Mouse (Mus musculus): ENCODE results near the gene Crot. TPM values are rescaled to one million over a fixed set of nuclear protein-coding genes. Genes with fewer than 3 reads are reported as not detected.
A peak's percentile ranks its signal among the peaks of the same experiment; 100 is the strongest.
"Not testable (repeated sequence)": the region's sequence is repeated elsewhere in the genome, so short reads cannot be mapped to it uniquely, and the experiment has no call there.

The Crot gene
- total RNA-seq, 2 experiments from 2014 or later: 23.8 to 24.0 TPM

GRCm38 (mm10) chr5:9032641-9033040, 35.5 kb upstream of the Crot start:
- Histone ChIP-seq H3K27ac (no peak overlapping the region), H3K4me3 (no peak overlapping the region)
- intact Hi-C loops (cut with DNase I): no loop called here
- TF ChIP-seq CTCF (IDR thresholded peaks at IDR 0.05): no peak
- no peak for DNase-seq (ENCODE audit: extremely low spot score in 1 of 2, low spot score in 2 of 2)

- no peak overlapping the region for H3K27ac ChIP-seq
- no peak for TF ChIP-seq CTCF (IDR thresholded peaks at IDR 0.05)
- H3K4me3 ChIP-seq: no peak overlapping the region
- no peak for DNase-seq (ENCODE audit: extremely low spot score in 1 of 2, low spot score in 2 of 2)
- intact Hi-C loops (cut with DNase I): no loop called here
These were observed 35.0 kb upstream of the Crot start for GRCm38 (mm10) chr5:9032101-9032590.

GRCm38 (mm10) chr5:9028266-9028841, 31.2 kb upstream of the Crot start:
- no peak for DNase-seq (ENCODE audit: extremely low spot score in 1 of 2, low spot score in 2 of 2)
- Histone ChIP-seq H3K4me3 (no peak overlapping the region), H3K27ac (no peak overlapping the region)
- intact Hi-C loops (cut with DNase I): no loop called here
- no peak for TF ChIP-seq CTCF (IDR thresholded peaks at IDR 0.05)

GRCm38 (mm10) chr5:9015352-9015751, 18.2 kb upstream of the Crot start:
- no peak for TF ChIP-seq CTCF (IDR thresholded peaks at IDR 0.05)
- intact Hi-C loops (cut with DNase I): no loop called here
- peak in 1 of 2 experiments; percentile 11 for DNase-seq (ENCODE audit: extremely low spot score in 1 of 2, low spot score in 2 of 2)
- no peak overlapping the region for H3K27ac ChIP-seq
- H3K4me3 ChIP-seq: no peak overlapping the region

GRCm38 (mm10) chr5:9014774-9015173, 17.6 kb upstream of the Crot start:
- DNase-seq (ENCODE audit: extremely low spot score in 1 of 2, low spot score in 2 of 2): no peak
- Histone ChIP-seq H3K4me3 (no peak overlapping the region), H3K27ac (no peak overlapping the region)
- intact Hi-C loops (cut with DNase I): no loop called here
- TF ChIP-seq CTCF (IDR thresholded peaks at IDR 0.05): no peak

- DNase-seq (ENCODE audit: extremely low spot score in 1 of 2, low spot score in 2 of 2): no peak
- no peak overlapping the region for H3K27ac ChIP-seq
- H3K4me3 ChIP-seq: no peak overlapping the region
- intact Hi-C loops (cut with DNase I): no loop called here
- no peak for TF ChIP-seq CTCF (IDR thresholded peaks at IDR 0.05)
These were observed 14.2 kb upstream of the Crot start for GRCm38 (mm10) chr5:9011374-9011773.

- intact Hi-C loops (cut with DNase I): no loop called here
- DNase-seq (ENCODE audit: extremely low spot score in 1 of 2, low spot score in 2 of 2): no peak
- H3K27ac ChIP-seq: no peak overlapping the region
- H3K4me3 ChIP-seq: no peak overlapping the region
- TF ChIP-seq CTCF (IDR thresholded peaks at IDR 0.05): no peak
These were observed 13.0 kb upstream of the Crot start for GRCm38 (mm10) chr5:9010166-9010565.

GRCm38 (mm10) chr5:9006585-9006984, 9.5 kb upstream of the Crot start:
- H3K27ac ChIP-seq; intact Hi-C loops (cut with DNase I); DNase-seq (ENCODE audit: extremely low spot score in 1 of 2, low spot score in 2 of 2); H3K4me3 ChIP-seq: not testable (repeated sequence)

GRCm38 (mm10) chr5:9000006-9000405, 2.9 kb upstream of the Crot start:
- H3K27ac ChIP-seq; intact Hi-C loops (cut with DNase I); DNase-seq (ENCODE audit: extremely low spot score in 1 of 2, low spot score in 2 of 2); H3K4me3 ChIP-seq: not testable (repeated sequence)

GRCm38 (mm10) chr5:8999108-8999507, 2.0 kb upstream of the Crot start:
- DNase-seq (ENCODE audit: extremely low spot score in 1 of 2, low spot score in 2 of 2): no peak
- TF ChIP-seq CTCF (IDR thresholded peaks at IDR 0.05): no peak
- Histone ChIP-seq H3K27ac (no peak overlapping the region), H3K4me3 (no peak overlapping the region)
- intact Hi-C loops (cut with DNase I): loop anchor here (5.0 kb wide), 1 partner anchor 103 kb away; the partner anchor contains the start of gene Tmem243

GRCm38 (mm10) chr5:8997513-8997895, 380 bp upstream of the Crot start:
- peak overlapping the region; percentile 95 for H3K27ac ChIP-seq
- intact Hi-C loops (cut with DNase I): loop anchor here (5.0 kb wide), 1 partner anchor 105 kb away; the partner anchor contains the start of gene Tmem243
- TF ChIP-seq CTCF (IDR thresholded peaks at IDR 0.05): no peak
- H3K4me3 ChIP-seq: peak overlapping the region; percentile 69
- no peak for DNase-seq (ENCODE audit: extremely low spot score in 1 of 2, low spot score in 2 of 2)

GRCm38 (mm10) chr5:8995966-8996685, 998 bp downstream of the Crot start:
- no peak for DNase-seq (ENCODE audit: extremely low spot score in 1 of 2, low spot score in 2 of 2)
- no peak for TF ChIP-seq CTCF (IDR thresholded peaks at IDR 0.05)
- Histone ChIP-seq H3K27ac (peak overlapping the region; percentile 95), H3K4me3 (peak overlapping the region; percentile 69)
- intact Hi-C loops (cut with DNase I): loop anchor here (5.0 kb wide), 1 partner anchor 106 kb away; the partner anchor contains the start of gene Tmem243
